Mouse (Mus musculus): ENCODE data around the gene Srsf2.
"Not testable (repeated sequence)": the region's sequence is repeated elsewhere in the genome, so short reads cannot be mapped to it uniquely, and the experiment has no call there.

Srsf2 gene

DNA sequence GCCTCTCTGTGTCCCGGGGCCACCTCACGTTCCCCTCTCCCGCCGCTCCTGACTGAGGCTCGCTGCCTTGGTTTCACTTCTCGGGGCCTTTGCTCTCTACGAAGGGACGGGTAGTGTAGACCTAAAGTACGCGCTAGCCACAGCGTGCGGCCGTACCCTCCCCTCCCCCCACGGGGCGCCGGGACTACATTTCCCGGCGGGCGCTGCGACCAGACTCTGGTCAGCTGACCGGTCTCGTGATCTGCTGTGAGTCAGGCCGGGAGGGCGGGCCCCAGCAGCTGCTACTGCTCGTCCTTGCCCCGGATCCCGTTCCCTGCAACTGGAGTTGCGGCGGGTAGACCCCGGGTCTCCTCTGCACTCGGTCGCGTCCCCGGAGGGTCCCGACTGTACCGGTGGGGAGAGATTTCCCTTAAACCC lies 626 bp upstream of the Srsf2 start:
- DNase-seq (ENCODE audit: low read depth, low spot score) = peak; percentile 96

DNA sequence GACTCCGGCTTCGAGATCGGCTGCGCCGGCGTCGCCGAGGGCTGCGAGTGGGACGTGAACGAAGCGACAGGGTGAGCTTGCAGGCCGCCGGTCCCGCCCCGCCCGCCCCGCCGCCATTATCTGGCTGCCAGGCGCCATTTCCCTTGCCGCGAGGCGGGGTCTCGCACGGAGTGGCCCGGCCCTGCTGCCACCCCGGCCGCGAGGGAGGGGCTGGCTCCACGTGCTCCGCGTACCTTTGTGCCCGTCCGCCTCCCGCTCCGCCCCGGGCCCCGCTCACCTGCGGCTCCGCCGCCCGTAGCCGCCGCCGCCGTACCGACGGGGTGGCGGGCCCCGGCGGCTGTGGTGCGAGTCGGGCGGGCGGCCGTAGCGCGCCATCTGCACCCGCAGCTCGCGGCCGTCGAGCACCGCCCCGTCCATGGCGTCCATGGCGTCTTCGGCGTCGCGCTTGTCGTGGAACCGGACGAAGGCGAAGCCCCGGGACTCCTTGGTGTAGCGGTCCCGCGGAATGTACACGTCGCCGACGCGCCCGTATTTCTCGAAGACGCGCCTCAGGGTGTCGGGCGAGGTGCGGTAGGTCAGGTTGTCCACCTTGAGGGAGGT lies 503 bp downstream of the Srsf2 start, which contains the start of gene Mfsd11:
Gene Mfsd11, plus strand, starts transcription at position 150 of the 600 bp plus-strand sequence.
- DNase-seq (ENCODE audit: low read depth, low spot score) = peak; percentile 55

DNA sequence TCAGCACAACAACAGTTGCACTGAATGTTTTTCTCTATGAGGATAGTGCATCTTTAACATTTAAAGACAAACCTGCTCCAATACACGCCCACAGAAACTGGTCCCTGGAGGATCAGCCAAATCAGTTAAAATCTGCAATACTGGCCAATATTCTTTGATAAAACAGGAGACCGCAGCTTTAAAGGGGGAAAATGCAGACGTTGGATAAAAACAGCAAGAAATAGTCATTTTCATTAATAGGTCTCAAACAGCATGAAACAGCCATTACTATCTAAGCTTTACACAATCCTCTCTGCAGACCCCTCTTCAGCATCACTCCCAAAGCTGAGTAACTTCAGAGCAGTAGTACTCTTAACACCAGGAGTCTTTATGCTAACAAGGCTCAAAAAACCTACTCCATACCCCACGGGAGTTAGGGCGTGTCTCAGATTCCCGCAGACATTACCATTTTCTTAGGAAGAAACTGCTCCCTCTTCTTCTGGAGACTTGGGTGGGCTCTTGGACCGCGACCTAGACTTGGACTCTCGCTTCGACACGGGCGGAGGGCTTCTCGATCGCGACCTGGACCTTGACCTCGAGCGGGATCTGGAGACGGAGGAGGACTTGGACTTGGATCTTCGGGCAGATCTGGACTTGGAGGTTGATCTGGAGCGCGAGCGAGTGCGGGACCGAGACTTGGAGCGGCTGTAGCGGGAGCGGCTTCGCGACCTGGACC lies 1.2 kb downstream of the Srsf2 start:
- peak; percentile 45 for DNase-seq (ENCODE audit: low read depth, low spot score)

DNA sequence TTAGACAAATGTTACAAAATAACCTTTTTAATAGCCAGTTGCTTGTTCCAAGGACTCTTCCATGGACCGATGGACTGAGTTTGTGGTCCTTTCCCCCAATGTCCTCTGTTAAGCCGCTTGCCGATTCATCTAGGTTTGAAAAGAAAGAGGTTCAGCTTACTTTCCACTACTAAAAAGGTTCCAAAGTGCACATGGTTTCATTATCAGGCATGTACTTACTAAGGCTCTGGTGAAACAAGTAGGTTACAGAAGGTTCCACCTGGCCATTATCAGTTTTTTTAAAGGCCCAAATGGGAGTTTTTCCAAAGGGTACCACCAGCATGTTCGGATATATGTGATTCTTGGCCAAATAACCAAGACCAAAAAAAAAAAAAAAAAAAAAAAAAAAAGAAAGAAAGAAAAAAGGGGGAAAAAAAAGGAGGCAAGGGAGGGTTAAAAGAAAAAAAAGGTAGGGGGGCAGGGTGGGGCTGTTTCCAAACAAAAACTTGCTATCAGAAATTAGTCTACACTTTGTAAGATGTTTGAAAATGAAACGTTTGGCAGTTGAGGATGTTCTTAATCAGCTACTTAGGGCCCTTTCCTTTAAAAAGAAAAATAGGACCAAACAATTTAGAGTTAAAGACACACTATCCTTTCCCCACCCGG lies 1.9 kb downstream of the Srsf2 start:
- no peak for DNase-seq (ENCODE audit: low read depth, low spot score)

DNA sequence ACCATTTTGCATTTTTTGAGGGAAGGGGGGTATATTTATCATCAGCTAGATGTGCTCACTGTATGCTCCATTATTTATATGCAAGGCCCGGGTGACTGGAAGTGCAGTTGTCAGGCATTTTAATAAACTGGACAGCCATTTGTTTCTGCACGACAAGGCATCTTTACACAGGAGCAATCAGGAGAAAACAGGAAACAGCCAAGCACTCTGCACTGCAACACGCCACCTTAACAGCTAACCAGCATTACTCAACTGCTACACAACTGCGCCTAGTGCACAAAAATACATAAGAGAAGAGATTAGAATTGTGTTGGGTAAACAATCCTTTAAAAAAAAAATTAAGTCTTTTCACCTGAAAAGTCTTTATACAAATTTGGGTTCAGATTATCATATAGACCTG lies 2.8 kb downstream of the Srsf2 start:
- no peak for DNase-seq (ENCODE audit: low read depth, low spot score)

DNA sequence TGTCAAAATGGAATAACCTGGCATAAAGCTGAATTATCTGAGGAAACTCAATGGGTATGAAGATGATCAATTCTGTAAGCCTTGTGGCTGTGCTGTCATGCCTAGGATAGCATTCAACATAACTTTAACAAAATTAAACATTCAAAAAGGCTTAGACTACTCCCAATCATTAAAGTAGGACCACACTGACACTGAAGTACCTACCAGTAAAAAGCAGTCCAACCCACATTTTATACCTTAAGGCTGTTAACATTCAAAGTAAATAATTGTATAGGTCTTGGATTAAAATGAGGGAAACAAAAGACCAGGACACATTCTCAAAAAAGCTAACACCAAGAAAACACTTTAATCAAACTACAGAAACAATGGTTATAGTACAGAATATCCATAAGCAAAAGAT lies 3.3 kb downstream of the Srsf2 start:
- no peak for DNase-seq (ENCODE audit: low read depth, low spot score)

DNA sequence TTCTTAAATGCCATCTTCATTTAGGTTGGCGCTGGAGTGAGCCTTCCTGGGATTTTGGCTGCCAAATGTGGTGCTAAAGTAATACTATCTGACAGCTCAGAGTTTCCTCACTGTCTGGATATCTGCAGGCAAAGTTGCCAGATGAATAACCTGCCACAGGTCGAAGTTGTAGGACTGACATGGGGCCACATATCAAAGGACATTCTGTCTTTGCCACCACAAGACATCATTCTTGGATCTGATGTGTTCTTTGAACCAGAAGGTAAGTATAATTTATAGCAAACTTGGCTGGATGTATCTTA lies 4.1 kb downstream of the Srsf2 start:
- not testable (repeated sequence) for DNase-seq (ENCODE audit: low read depth, low spot score)

DNA sequence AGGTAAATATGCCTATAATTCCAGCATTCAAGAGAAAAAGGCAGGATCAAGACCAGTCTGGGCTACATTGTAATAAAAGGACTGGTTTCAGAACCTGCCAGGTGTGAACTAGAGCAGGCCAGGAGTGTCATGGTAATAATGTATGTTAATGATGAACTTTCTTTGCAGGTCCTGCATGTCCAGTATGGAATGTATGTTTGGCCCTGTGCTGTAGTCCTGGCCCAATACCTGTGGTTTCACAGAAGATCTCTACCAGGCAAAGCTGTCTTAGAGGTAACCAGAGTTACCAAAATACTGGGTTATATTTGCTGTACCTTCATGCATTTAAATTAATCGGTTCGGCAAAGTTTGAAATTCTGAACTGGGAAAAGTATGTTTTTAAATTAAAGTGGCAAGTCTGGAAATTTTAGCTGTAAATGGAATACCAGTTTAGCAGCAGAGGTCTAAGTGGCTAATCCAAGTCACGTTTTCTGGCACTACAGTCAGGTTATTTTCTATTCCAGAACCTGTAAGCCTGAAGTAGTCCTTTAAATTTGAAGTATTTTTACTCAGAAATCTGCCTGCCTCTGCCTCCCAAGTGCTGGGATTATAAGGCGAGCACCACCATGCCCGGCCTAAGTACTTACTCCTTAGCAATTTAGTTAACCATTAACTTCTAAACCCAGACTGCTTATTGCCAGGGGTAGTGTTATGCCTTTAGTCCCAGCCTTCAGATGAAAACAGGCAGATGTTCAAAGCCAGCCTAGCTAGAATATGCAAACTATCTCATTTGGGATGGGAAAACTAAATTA lies 4.6 kb downstream of the Srsf2 start:
- no peak for DNase-seq (ENCODE audit: low read depth, low spot score)

DNA sequence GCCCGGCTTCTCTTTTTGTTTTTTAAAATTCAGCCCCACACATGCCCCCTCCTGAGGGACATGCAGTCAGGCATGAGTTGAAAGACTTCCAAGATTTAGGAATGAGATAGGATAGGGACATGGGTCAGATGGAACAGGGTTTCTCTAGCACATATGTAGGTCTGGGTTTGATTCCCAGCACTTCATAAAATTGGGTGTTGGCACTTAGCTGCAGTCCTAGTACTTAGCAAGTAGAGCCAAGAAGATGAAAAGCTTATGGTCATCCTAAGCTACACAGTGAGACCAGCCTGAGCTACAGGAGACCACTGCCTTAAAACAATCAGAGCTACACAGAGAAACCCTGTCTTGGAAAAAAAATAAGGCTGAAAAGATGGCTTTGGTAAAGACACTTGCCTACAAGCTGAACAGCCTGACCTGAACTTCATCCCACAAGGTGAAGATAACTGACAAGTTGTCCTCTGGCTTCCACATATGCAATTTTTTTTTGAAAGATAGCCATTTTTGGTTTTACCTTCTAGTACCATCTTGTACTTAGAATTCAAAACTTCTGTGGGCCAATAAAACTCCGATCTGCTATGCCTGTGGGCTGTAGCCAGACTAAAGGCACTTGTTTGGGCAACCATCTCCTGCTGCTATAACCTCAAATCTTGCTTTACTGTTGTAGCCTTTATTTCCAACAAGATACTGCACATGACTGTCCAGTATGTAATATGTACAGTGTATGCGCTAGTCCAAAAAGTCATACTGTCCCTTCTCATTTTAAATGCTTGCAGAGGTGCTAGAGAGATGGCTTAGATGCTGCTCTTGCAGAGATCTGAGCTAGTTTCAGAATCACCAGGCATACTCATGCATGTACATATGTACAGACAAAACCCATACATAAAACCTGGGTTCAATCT lies 5.5 kb downstream of the Srsf2 start:
- no peak for DNase-seq (ENCODE audit: low read depth, low spot score)

DNA sequence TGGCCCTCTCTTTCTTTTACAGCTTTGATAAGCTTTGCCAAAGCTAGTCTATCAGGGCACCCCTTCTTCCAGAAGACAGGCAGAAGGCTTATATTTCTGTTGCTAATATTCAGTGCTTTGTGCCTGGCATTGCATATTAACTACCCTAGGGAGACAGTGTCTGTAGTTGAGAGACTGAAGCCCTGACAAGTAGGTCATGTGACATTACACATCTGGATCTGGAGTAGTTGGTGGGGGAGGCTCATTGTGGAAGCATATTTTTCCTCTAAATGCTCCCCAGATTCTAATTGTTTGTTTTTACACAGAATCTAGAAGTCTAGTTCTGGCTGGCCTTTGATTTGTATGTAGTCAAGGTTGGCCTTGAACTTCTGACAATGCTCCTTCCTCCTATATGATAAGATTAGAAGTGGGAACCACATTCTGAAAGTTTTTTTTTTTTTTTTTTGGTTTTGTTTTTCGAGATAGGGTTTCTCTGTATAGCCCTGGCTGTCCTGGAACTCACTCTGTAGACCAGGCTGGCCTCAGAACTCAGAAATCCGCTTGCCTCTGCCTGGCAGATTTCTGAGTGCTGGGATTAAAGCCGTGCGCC lies 6.2 kb downstream of the Srsf2 start:
- DNase-seq (ENCODE audit: low read depth, low spot score) = no peak

DNA sequence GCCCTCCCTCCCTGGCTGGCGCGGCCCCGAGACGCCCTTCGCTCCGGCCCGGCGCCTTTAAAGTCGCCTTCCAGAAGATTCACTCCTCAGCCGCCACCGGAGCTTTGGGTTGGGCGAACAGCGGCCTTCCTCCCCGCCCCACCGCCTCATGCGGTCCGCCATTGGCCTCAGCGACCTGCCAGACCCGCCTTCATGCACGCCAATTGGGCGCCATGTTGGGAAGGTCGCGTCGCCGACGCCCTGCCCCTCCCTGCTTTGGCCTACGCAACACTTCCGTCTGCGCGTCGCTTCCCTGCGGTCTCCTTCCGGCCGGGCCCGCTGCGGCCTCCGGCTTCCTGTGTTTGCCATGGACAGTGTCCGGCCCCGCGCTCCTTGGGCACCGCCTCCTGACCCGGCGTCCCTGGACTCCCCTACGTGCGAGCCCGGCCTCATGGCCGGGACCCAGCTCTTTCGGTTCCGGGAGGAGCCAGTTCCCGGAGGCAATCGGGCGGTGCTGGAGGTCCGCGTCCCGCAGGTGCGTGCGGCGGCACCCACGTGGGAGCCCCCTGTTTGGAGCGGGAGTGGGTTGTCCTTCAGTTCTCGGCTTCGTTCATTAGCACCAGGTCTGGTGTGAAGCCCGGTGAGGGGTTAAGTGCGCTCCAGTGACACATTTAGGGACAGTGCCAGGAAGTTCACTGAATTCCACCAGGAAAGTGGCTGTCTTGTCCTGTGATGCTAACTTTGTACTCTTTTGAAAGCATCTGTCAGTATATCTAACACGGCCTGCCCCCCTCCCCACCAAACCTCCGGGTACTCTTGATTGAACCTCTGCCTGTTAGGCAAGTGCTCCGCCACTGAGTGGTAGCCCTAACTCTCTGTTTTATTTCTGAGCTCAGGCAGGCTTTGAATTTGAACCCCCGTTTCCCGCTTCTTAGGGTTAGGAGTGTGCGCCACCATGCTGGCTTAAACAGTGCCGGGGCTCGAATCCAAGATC lies 9.3 kb downstream of the Srsf2 start, which contains the start of the genes Mettl23 and Jmjd6:
Gene Mettl23, plus strand, starts transcription at position 18 of the 973 bp plus-strand sequence.
Gene Jmjd6, minus strand, starts transcription at position 189 of the 973 bp plus-strand sequence.
- DNase-seq (ENCODE audit: low read depth, low spot score) = peak; percentile 97

DNA sequence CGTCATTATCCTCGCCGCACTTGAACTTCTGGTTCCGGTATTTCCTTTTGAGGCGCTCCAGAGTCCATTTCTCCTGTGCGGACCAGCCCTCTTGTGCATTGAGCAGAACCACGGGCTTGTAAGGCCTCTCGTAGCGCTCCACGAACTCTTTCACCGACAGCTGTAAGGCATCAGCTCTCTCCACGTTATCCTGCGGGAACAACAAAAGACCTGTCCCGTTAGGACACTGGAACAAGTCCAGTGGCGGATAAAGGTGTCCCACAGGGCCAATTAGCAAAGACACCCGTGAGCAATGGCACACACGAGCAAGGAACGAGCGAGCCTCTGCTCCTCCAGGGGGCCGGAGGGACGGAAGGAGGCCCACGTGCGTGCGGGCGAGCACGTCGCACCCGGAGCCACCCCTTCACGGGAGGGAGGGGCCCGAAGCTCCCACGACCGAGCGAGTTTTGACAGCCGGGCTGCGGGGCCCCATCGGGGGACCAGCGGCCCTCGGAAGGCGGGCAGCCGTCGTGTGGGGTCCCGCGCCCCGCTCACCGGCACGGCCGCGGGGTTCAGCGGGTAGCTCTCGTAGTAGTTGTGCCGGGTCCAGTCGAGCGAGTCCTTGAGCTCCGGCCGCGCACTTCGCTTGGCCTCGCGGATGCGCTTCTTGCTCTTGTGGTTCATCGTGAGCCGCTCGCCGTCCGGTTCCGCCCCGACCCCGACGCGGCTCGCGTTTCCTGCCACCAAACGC lies 10.2 kb downstream of the Srsf2 start:
- peak; percentile 61 for DNase-seq (ENCODE audit: low read depth, low spot score)

DNA sequence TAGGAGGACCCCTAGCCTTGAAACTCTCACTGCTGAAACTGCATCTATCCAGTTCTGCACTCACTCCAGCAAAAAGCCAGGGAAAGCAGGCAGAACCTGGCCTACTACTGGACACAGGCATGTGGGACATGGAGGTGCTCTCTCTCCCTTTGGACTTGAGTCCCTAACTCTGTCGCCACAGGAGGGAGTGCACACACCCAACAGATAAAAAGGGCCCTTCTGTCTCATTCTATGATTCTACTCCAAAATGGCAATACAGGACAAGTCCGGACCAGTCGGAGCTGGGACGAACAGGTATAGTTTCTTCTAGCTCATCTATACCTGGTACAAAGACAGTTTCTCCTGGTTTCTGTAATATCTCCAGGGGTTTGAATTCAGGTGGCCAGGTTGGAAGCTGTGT lies 12.1 kb downstream of the Srsf2 start:
- DNase-seq (ENCODE audit: low read depth, low spot score) = no peak

DNA sequence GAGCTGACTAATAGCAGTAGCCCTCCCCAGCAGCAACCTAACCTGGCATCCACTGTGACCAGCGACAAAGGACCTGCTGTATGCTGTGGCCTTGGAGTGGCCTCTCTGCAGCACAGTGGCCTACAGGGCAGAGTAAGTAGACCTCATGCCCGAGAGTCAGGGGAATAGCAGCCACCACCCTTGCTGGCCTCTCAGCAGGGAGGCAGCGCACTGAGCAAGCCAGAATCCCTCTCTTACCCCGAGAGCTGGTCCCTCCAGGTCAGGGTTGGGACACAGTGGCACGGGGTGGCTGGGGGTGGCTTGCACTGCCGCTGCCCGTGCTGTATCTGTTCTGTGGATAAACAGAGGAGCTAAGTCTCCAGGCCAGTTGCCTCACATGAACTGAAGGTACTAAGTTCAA lies 13.3 kb downstream of the Srsf2 start:
- DNase-seq (ENCODE audit: low read depth, low spot score) = no peak

DNA sequence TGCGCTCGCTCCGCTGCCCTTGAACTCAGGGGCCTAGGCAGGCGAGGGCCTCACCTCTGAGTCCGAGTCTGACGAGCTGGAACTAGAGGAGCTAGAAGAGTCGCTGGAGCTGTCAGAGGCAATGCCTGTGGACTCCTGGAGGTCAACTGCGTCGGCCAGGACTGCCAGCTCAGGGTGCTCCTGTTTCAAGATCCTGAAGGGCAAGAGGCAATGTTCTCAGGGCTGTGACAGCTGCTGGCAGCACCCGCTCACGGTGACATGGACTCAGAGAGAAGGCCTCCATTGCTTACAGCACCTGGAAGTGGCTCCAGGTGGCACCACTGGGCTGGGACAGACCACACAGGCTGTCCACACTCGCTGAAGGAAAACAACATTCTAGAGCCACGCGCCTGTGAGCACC lies 14.0 kb downstream of the Srsf2 start:
- no peak for DNase-seq (ENCODE audit: low read depth, low spot score)

DNA sequence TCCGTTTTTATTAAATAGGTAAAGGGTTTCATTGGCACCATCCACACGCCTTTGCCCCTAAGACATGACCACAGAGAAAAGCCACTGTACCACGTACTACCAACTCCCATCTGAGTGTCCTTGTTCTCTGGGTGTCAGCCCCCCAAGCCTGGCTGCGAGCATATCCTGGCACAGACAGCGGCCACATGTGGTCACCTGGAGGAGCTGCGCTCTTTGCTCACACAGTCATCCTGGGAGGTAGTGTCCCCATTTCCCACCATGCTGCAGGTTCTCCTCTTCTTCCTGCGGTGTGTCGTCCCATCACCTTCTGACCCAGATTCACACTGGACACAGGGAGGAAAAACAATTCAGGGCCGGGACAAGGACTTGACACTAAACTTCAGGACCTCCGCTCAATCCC lies 15.5 kb downstream of the Srsf2 start:
- no peak for DNase-seq (ENCODE audit: low read depth, low spot score)

DNA sequence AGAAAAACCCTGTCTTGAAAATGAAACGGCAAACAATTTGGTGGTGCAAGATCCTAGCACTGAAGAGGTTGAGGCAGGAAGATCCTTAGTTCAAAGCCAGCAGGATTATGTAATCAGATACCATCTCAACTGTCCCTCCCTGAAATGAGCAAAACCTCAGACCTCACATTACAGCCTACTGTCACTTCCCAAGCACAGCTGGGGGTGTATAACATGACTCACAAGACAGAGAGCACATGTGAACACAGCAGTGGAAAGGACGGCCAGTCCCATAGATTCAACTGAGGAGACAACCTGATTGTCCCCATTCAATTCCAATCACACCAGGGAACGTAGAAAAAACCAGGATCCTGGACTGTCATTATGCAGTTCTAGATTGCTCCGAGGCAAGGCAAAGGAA lies 16.6 kb downstream of the Srsf2 start:
- DNase-seq (ENCODE audit: low read depth, low spot score) = peak; percentile 59

DNA sequence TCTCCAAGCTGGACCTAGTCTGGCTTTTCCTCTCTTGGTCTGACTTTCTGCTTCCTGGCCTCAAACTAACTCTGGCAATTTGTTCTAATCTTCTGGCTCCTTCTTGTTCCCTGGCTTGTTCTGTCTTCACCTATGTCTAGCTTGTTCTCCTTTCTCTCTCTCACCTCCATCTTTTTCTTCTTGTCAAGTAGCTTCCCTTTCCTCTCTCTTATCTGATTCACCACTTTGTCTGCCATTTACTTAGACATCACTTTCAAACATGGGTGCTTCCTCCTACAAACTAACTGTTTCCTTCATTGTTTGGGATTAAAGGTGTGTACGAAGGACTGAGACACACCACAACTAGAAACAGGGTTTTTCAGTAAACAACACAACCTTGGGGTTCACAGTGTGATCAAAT lies 17.9 kb downstream of the Srsf2 start:
- no peak for DNase-seq (ENCODE audit: low read depth, low spot score)

DNA sequence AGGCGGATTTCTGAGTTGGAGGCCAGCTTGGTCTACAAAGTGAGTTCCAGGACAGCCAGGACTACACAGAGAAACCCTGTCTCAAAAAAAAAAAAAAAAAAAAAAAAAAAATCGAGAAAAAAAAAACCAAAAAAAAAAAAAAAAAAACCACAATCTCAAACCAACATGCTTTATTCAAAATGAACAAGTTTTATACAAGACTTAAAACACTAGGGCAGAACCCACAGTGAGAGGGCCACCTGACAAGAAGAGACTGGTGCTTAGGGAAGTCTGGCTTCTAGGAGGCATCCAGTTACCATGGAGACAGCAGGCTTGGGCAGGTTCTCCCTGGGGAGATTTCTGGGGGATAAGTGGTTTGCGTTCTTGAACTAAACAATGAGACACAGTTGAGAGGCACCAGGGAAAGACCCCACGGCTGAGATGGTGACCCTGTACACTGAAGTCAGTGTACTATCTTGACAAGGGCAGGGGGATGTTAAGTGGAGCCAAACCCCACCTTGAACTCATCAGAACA lies 20.7 kb downstream of the Srsf2 start:
- no peak for DNase-seq (ENCODE audit: low read depth, low spot score)
